Mouse (Mus musculus): ENCODE data around the gene Twf2. TPM values are rescaled to one million over a fixed set of nuclear protein-coding genes. Genes with fewer than 3 reads are reported as not detected.

The Twf2 gene
- total RNA-seq, 2 experiments from 2014 or later: 113 to 156 TPM

- DNase-seq: no peak
- intact Hi-C loops (cut with DNase I): loop anchor here (5.0 kb wide), 1 partner anchor 34 kb away; the partner anchor contains the start of gene Wdr82
Measured at GRCm38 (mm10) chr9:106205713-106206290, 2.9 kb downstream of the Twf2 start.

DNA sequence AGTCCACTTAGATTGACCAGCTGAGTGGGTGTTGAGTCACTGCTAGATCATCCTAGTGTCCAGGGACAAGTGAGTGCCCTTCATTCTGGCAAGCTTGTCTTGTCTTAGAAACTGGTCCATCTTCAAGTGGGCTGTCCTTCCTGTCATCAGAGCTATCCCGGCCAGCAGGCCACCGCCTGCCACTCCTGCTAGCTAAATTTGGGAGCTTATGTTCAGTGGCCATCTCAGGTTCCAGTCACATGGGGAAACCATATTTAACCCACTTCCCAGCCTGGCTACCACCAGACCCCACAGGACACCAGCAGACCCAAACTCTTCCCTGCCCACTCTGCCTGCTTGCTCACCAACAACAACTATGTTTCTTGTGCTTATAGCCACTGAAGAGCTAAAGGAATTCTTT, 3.6 kb downstream of the Twf2 start:
- intact Hi-C loops (cut with DNase I): loop anchor here (5.0 kb wide), 1 partner anchor 34 kb away; the partner anchor contains the start of gene Wdr82
- DNase-seq: peak in 1 of 2 experiments; percentile 42

GRCm38 (mm10) chr9:106208181-106208580, 5.3 kb downstream of the Twf2 start:
- no peak for DNase-seq
- intact Hi-C loops (cut with DNase I): loop anchor here (5.0 kb wide), 1 partner anchor 36 kb away; the partner anchor contains the start of gene Wdr82

DNA sequence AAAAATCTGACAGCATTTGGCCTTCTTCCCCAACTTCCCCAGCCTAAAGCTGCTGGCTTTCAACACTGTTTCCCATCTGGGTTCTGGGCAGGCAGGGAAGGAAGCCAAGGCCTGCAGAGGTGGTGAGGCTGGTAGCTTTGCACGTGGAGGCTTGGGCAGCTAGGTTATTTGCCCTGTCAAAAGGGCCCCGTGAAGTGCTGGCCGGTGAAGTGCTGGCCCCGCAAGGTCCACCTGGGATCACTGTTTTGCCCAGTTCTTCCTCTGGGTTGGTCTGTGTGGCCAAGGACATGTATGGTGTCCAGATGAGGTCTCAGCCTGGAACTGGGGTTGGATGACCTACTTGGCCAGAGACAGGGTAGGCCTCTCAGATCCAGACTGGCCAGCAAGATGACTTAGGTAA, 7.0 kb downstream of the Twf2 start:
- peak in 1 of 2 experiments; percentile 35 for DNase-seq
- intact Hi-C loops (cut with DNase I): loop anchor here (5.0 to 10.0 kb wide), 3 partner anchors 38 to 215 kb away; partner anchors contain the start of genes Glyctk, Rpl29 and Wdr82

GRCm38 (mm10) chr9:106210853-106211609, 8.1 kb downstream of the Twf2 start:
- intact Hi-C loops (cut with DNase I): loop anchor here (5.0 to 10.0 kb wide), 2 partner anchors 54 to 214 kb away; partner anchors contain the start of genes Glyctk and Rpl29

GRCm38 (mm10) chr9:106211680-106212593, 9.0 kb downstream of the Twf2 start:
- intact Hi-C loops (cut with DNase I): loop anchor here (5.0 to 10.0 kb wide), 2 partner anchors 55 to 213 kb away; partner anchors contain the start of genes Glyctk and Rpl29
- peak; percentile 74 to 79 for DNase-seq

More at GRCm38 (mm10) chr9:106210853-106211609, 8.1 kb downstream of the Twf2 start:
- DNase-seq: no peak

DNA sequence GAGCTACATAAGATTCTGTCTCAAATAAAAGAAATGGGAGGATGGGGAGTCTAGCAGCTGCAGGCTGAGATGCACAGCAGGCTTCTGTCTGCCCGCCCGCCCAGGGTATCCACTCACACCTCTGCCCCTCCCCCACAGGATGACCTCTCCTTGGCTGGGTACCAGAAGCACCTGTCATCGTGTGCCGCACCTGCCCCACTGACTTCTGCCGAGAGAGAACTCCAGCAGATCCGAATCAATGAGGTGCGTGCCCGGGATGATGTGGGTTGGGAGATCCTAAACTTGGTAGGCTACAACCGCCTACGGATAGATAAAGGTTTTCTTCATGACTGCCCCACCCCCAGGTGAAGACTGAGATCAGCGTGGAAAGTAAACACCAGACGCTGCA, 9.7 kb downstream of the Twf2 start:
- intact Hi-C loops (cut with DNase I): loop anchor here (5.0 to 10.0 kb wide), 2 partner anchors 55 to 212 kb away; partner anchors contain the start of genes Glyctk and Rpl29
- no peak for DNase-seq

DNA sequence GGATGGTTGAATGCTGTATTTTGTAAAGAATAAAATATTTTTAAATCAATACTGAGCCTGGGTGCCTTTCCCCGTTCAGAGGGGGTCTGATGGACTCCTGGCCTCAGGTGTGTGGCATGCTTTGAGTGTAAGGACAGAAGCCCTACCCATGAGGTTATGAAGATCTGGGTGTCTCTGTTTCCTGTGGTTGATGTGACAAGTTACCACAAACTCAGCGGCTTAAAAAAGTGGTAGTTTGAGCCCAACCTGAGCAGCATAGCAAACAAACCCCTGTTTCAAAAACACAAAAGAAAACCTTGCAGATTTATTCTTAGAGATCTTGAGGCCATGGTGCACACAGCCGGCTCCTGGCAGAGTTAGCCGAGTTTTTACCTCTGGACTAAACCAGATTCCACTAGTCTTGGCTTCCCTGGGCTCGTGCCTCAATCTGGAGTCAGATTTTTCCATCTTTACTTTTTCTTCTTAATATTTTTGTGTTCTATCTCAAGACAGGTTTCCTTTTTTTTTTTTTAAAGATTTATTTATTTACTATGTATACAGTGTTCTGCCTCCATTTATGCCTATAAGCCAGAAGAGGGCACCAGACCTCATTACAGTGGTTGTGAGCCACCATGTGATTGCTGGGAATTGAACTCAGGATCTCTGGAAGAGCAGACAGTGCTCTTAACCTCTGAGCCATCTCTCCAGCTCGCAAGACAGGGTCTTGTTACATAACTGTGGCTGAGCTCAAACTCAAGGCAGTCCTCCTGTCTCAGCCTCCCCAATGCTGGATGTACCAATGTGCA, 12.6 kb downstream of the Twf2 start:
- no peak for DNase-seq
- intact Hi-C loops (cut with DNase I): loop anchor here (10.0 kb wide), 1 partner anchor 209 kb away; the partner anchor contains the start of gene Rpl29

DNA sequence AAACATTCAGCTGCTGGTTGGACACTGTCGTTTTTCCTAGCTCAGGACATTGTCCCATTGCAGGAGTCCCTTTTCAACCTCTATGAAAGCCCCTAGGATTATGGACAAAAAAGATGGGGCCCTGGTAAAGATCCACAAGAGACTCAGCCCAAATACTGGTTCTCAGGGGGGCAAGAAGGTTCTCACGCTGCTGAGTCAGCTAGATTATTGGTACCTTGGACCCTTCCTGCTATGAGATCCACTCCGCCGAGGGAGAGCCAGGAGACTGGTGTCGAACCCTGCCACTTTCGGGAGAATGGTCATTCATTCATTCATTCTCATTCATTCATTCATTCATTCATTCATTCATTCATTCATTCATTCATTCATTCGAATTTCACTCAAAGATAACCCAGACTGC, 14.1 kb downstream of the Twf2 start:
- DNase-seq: no peak
- intact Hi-C loops (cut with DNase I): loop anchor here (10.0 kb wide), 1 partner anchor 208 kb away; the partner anchor contains the start of gene Rpl29

- DNase-seq: no peak
- intact Hi-C loops (cut with DNase I): no loop called here
Measured at GRCm38 (mm10) chr9:106220894-106221523, 18.1 kb downstream of the Twf2 start.

- no peak for DNase-seq
- intact Hi-C loops (cut with DNase I): no loop called here
Measured at GRCm38 (mm10) chr9:106222261-106222851, 19.4 kb downstream of the Twf2 start, which contains the start of gene Tlr9. TSS of gene Tlr9 (plus strand) at chr9:106222598.

DNA sequence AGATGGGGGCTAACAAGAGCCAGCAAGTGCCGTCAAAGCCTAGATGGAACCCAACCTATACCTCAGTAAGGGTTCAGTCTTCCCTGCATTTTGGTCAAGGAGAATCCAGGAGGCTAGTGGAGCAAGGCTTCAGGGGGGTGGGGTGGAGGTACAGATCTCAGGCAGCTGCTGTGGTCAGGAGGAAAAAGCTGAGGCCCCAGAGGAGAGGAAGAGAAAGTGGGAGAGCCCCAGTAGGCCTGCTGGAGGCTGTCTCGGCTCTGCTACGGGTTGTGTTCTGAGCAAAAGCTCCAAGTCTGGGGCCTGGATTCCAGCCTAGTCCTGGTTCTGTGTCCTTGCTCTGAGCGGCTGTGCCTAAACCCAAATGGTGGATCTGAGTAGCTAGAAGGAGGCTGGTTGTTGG, 20.1 kb downstream of the Twf2 start:
- DNase-seq: no peak
- intact Hi-C loops (cut with DNase I): no loop called here

GRCm38 (mm10) chr9:106225469-106226150, 22.7 kb downstream of the Twf2 start:
- intact Hi-C loops (cut with DNase I): no loop called here
- DNase-seq: no peak

GRCm38 (mm10) chr9:106226151-106226682, 23.3 kb downstream of the Twf2 start:
- intact Hi-C loops (cut with DNase I): no loop called here
- DNase-seq: no peak

- intact Hi-C loops (cut with DNase I): no loop called here
- no peak for DNase-seq
Measured at GRCm38 (mm10) chr9:106227790-106228429, 25.0 kb downstream of the Twf2 start.

DNA sequence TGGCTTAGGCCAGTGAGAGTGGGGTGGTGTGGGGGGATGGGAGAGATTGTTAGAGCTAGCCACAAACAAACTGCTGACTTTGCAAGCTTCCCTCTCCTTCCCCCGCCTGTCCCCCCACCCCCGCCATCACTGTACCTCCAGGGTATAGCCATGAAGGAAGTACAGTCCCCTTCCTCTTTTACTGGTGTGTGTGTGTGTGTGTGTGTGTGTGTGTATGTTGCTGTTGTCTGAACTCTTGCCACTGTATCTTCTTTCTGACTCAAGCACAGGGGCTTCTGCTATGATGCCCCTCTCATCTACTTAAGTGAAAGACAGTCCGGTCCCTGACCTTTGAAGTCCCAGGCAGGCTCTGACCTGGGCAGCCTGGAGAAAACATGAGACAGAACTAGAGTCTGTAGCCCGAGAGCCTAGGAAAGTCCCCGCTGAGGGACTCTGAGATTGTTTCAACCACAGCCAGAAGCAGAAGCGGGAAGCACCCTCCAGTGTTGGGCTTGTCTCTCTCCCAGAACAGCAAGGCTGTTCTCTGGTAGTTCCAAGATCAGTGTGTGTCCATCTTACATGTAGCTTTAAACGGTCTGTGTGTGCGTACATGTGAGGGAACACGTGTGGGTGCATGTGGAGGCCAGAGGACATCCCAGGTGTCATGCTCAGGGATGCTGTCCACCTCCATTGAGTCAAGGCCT, 27.3 kb downstream of the Twf2 start:
- DNase-seq: no peak
- intact Hi-C loops (cut with DNase I): no loop called here

DNA sequence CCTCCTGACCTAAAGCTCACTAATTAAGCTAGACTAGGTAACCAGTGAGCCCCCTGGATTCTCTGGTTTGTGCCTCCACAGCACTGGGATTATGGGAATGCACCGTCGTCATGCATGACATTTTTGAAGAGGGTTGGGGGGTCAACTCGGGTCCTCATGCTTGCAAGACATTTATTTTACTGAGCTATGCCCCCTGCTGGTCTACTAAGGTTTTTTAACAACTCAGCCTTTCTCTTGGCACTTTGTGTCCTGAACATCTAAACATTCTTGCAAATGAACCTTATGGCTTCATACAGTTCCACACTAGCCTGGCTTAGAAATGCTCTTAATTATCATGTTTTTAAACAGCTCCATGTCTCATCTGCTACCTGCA, 27.8 kb downstream of the Twf2 start:
- no peak for DNase-seq
- intact Hi-C loops (cut with DNase I): no loop called here
